Mouse (Mus musculus): Measurements from ENCODE around the gene Camk2g. TPM values are rescaled to one million over a fixed set of nuclear protein-coding genes. Genes with fewer than 3 reads are reported as not detected.

Camk2g gene
- polyA plus RNA-seq, 1 experiment = 74.2 TPM

DNA sequence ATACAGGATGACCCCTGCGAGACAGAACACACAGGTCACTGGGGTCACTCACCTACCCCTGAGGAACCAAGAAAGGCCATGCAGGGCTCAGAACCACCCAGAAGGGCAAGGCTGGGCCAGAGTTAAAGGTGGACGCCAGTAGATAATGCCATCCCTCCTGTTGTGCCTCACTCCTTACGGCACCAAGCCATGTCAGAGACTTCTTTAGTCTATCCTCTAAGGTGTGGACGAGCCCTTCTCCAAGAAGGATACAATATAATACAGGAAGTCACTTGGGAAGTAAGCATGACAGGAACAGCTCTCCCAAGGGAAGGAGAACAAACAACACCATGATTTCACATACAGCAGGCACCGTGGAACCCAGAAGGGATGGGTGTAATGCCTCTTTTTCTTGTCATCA is 28.9 kb downstream of the Camk2g start:
- H3K27me3 ChIP-seq (ENCODE audit: control insufficient read depth, insufficient read depth, insufficient read length) = no peaks in the 10 kb centered on the region
- H3K36me3 ChIP-seq (ENCODE audit: control insufficient read depth, insufficient read depth) = peaks cover 81% of the 10 kb centered on the region
- peak overlapping the region; percentile 13 for H3ac ChIP-seq (ENCODE audit: control insufficient read depth, insufficient read length, low read depth)
- H3K79me3 ChIP-seq (ENCODE audit: low read depth) = peaks cover 6% of the 10 kb centered on the region
- H3K4me3 ChIP-seq (ENCODE audit: insufficient read depth, poor library complexity, severe bottlenecking) = no peak overlapping the region
- peaks cover 34% of the 10 kb centered on the region for H3K79me2 ChIP-seq (ENCODE audit: control insufficient read depth, insufficient read depth)
- no peak for TF ChIP-seq MYOD1 (IDR thresholded peaks at IDR 0.05; ENCODE audit: control insufficient read depth, insufficient read length, low read depth)
- TF ChIP-seq FOSL1 (IDR thresholded peaks at IDR 0.05; ENCODE audit: insufficient read depth, low read length, poor library complexity, severe bottlenecking) = no peak

DNA sequence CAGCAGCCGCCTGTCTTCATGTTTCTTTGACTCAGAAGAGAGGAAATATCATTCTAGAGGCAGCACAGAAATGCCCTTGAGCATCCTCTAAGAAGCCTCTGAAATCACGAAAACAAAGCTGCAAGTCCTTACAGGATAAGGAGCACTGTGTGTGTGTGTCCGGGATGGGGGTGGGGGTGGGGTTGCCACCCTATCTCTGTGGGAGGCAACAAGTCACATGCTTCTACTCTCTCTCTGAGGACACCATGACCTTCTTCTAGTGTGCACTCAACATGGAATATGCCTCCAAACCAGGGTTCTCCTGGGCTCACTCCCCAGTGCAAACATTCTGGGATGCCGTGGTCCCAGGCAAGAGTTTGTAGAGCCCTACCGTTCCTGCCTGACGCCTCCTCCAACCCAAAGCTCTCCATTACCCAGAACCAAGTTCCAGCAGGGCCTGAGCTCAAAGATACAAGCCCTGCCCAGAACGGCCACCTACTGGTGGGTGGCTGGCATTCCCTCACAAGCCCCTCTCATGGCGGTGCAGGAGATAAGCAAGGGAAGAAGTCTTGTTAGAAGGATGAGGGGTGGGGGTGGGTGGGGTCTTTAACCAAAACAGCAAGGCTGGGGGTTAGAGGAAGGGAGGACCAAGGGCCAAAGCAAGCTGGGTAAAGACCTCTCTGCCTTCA is 35.0 kb downstream of the Camk2g start:
- no peak for TF ChIP-seq MAX (IDR thresholded peaks at IDR 0.05)
- no peak for TF ChIP-seq CEBPB (IDR thresholded peaks at IDR 0.05; ENCODE audit: low read depth)
- TF ChIP-seq MYOD1 (IDR thresholded peaks at IDR 0.05; ENCODE audit: control insufficient read depth, insufficient read length, low read depth) = no peak
- no peak for TF ChIP-seq FOSL1 (IDR thresholded peaks at IDR 0.05; ENCODE audit: insufficient read depth, low read length, poor library complexity, severe bottlenecking)
- no peak for TF ChIP-seq USF1 (IDR thresholded peaks at IDR 0.05; ENCODE audit: low read depth)
- TF ChIP-seq MYOG (IDR thresholded peaks at IDR 0.05; ENCODE audit: control insufficient read depth, extremely low read depth, insufficient read length) = no peak
- no peak for TF ChIP-seq CTCF (IDR thresholded peaks at IDR 0.05; ENCODE audit: control insufficient read depth, insufficient read depth, insufficient read length)
- Histone ChIP-seq H3ac (ENCODE audit: control insufficient read depth, insufficient read length, low read depth) (no peak overlapping the region), H3K27me3 (ENCODE audit: control insufficient read depth, insufficient read depth, insufficient read length) (no peaks in the 10 kb centered on the region), H3K79me2 (ENCODE audit: control insufficient read depth, insufficient read depth) (peaks cover 10% of the 10 kb centered on the region), H3K36me3 (ENCODE audit: control insufficient read depth, insufficient read depth) (peaks cover 98% of the 10 kb centered on the region), H3K79me3 (ENCODE audit: low read depth) (peaks cover 3% of the 10 kb centered on the region), H3K4me3 (ENCODE audit: insufficient read depth, poor library complexity, severe bottlenecking) (no peak overlapping the region)

DNA sequence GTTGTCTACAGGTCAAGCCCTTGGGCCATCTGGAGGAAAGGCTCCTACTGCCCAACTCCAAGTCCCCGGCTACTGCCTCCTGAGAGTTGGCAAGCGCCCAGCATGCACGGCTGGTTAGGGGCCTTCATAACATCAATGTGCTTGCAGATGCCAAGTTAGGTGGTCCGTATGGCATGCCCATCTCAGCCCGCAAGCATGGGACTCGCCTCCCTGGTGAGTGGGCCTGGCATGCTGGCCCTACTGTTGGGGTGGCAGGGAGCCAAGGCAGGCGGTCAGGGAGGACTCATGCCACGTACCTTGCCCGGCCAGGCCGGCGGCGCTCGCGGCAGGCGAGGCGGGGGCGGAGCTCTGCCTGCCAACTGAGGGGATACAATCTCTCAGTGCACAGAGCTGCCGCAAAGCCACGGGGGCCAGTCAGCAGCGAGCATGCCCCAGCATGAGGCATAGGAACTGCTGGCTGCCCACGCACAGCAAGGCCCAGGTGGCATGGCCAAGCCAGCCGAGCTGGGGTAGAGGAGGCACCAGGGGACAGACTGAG is 36.4 kb downstream of the Camk2g start:
- H3K4me3 ChIP-seq (ENCODE audit: insufficient read depth, poor library complexity, severe bottlenecking) = no peak overlapping the region
- TF ChIP-seq MYOD1 (IDR thresholded peaks at IDR 0.05; ENCODE audit: control insufficient read depth, insufficient read length, low read depth) = no peak
- no peak for TF ChIP-seq MAX (IDR thresholded peaks at IDR 0.05)
- no peak for TF ChIP-seq MYOG (IDR thresholded peaks at IDR 0.05; ENCODE audit: control insufficient read depth, extremely low read depth, insufficient read length)
- no peak for TF ChIP-seq FOSL1 (IDR thresholded peaks at IDR 0.05; ENCODE audit: insufficient read depth, low read length, poor library complexity, severe bottlenecking)
- no peak for TF ChIP-seq USF1 (IDR thresholded peaks at IDR 0.05; ENCODE audit: low read depth)
- TF ChIP-seq CTCF (IDR thresholded peaks at IDR 0.05; ENCODE audit: control insufficient read depth, insufficient read depth, insufficient read length) = no peak
- TF ChIP-seq CEBPB (IDR thresholded peaks at IDR 0.05; ENCODE audit: low read depth) = no peak
- no peaks in the 10 kb centered on the region for H3K79me2 ChIP-seq (ENCODE audit: control insufficient read depth, insufficient read depth)
- no peaks in the 10 kb centered on the region for H3K27me3 ChIP-seq (ENCODE audit: control insufficient read depth, insufficient read depth, insufficient read length)
- peaks cover 2% of the 10 kb centered on the region for H3K79me3 ChIP-seq (ENCODE audit: low read depth)
- H3K36me3 ChIP-seq (ENCODE audit: control insufficient read depth, insufficient read depth) = peaks cover 96% of the 10 kb centered on the region
- no peak overlapping the region for H3ac ChIP-seq (ENCODE audit: control insufficient read depth, insufficient read length, low read depth)

DNA sequence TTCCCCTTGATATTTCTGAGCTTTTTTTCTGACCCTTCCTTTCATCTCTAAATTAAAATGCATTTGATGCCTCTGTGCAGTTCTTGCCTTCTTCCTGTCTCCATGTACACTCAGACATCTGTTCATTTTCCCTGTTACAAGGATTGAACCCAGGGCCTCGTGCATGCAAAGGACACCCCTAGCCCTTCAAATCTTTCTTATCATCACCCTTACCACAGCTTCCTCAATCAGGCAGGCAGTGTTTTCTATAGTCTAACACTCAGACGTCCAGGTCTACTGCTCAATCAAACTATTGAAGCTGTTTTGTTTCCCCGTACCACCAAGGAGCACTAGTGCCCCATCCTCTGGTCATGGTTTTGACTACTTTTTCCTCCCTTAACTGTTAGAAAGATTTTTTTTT is 40.1 kb downstream of the Camk2g start:
- H3K27me3 ChIP-seq (ENCODE audit: control insufficient read depth, insufficient read depth, insufficient read length) = no peaks in the 10 kb centered on the region
- H3ac ChIP-seq (ENCODE audit: control insufficient read depth, insufficient read length, low read depth) = no peak overlapping the region
- no peaks in the 10 kb centered on the region for H3K79me3 ChIP-seq (ENCODE audit: low read depth)
- no peaks in the 10 kb centered on the region for H3K79me2 ChIP-seq (ENCODE audit: control insufficient read depth, insufficient read depth)
- H3K36me3 ChIP-seq (ENCODE audit: control insufficient read depth, insufficient read depth) = peaks cover 92% of the 10 kb centered on the region
- TF ChIP-seq FOSL1 (IDR thresholded peaks at IDR 0.05; ENCODE audit: insufficient read depth, low read length, poor library complexity, severe bottlenecking) (no peak), CEBPB (IDR thresholded peaks at IDR 0.05; ENCODE audit: low read depth) (no peak), MYOD1 (IDR thresholded peaks at IDR 0.05; ENCODE audit: control insufficient read depth, insufficient read length, low read depth) (no peak), CTCF (IDR thresholded peaks at IDR 0.05; ENCODE audit: control insufficient read depth, insufficient read depth, insufficient read length) (no peak), USF1 (IDR thresholded peaks at IDR 0.05; ENCODE audit: low read depth) (no peak), MAX (IDR thresholded peaks at IDR 0.05) (no peak), MYOG (IDR thresholded peaks at IDR 0.05; ENCODE audit: control insufficient read depth, extremely low read depth, insufficient read length) (no peak)
- H3K4me3 ChIP-seq (ENCODE audit: insufficient read depth, poor library complexity, severe bottlenecking) = no peak overlapping the region

DNA sequence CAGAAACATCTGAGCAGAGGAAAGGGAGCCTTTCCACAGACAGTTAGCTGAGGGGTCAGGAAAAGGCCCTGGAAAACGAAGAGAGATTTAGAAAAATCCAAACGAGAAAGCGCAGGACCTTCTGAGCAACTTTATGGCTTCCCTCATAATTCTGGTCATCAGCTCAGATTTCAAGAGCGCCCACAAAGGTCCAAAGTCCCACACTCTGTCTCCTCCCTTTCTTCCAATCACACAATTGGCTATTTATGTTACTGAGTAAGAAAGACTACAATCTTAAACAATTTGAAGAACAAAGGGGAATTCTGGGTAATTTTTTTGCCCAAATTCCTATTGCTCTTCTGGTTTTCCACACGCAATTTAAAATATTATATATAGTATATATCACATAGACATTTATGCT is 43.4 kb downstream of the Camk2g start:
- no peaks in the 10 kb centered on the region for H3K27me3 ChIP-seq (ENCODE audit: control insufficient read depth, insufficient read depth, insufficient read length)
- H3ac ChIP-seq (ENCODE audit: control insufficient read depth, insufficient read length, low read depth) = no peak overlapping the region
- H3K36me3 ChIP-seq (ENCODE audit: control insufficient read depth, insufficient read depth) = peaks cover 81% of the 10 kb centered on the region
- H3K79me3 ChIP-seq (ENCODE audit: low read depth) = no peaks in the 10 kb centered on the region
- no peak for TF ChIP-seq USF1 (IDR thresholded peaks at IDR 0.05; ENCODE audit: low read depth)
- no peak for TF ChIP-seq MYOG (IDR thresholded peaks at IDR 0.05; ENCODE audit: control insufficient read depth, extremely low read depth, insufficient read length)
- no peak for TF ChIP-seq MAX (IDR thresholded peaks at IDR 0.05)
- no peak for TF ChIP-seq FOSL1 (IDR thresholded peaks at IDR 0.05; ENCODE audit: insufficient read depth, low read length, poor library complexity, severe bottlenecking)
- TF ChIP-seq MYOD1 (IDR thresholded peaks at IDR 0.05; ENCODE audit: control insufficient read depth, insufficient read length, low read depth) = no peak
- no peak for TF ChIP-seq CEBPB (IDR thresholded peaks at IDR 0.05; ENCODE audit: low read depth)
- no peak for TF ChIP-seq CTCF (IDR thresholded peaks at IDR 0.05; ENCODE audit: control insufficient read depth, insufficient read depth, insufficient read length)
- H3K4me3 ChIP-seq (ENCODE audit: insufficient read depth, poor library complexity, severe bottlenecking) = no peak overlapping the region
- H3K79me2 ChIP-seq (ENCODE audit: control insufficient read depth, insufficient read depth) = no peaks in the 10 kb centered on the region
